Mouse (Mus musculus): ENCODE measurements around the gene F2r. TPM values are rescaled to one million over a fixed set of nuclear protein-coding genes. Genes with fewer than 3 reads are reported as not detected.
A peak's percentile ranks its signal among the peaks of the same experiment; 100 is the strongest.

The F2r gene
- polyA plus RNA-seq, 1 experiment from 2014 or later: 142 TPM

DNA sequence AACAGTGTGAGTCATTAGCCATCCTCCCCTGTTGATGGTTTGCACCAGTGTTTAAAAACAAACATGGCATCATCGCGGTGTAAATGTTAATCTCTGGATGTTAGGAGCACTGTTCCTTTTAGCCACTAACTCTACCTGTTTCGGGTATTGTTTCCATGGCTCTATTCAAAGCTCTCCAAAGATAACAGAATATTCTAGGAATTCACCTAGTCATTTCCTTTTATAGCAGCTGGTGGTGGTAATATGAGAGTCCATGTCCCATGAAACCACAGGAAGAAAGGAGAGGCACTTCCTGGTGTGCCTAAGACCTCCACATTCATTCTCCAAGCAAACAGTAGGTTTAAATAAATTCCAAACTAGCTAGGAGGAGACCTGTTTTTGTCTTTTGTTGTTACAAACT is 4.8 kb upstream of the F2r start:
- no peak overlapping the region for H3K9ac ChIP-seq (ENCODE audit: low read depth, low read length)
- H3K9me3 ChIP-seq (ENCODE audit: control insufficient read depth, low read length): no peaks in the 10 kb centered on the region
- H3K36me3 ChIP-seq (ENCODE audit: control insufficient read depth, insufficient read depth, low read length): no peaks in the 10 kb centered on the region
- ATAC-seq (replicated peaks; ENCODE audit: low FRiP score): no peak
- H3K4me2 ChIP-seq: no peak overlapping the region
- no peaks in the 10 kb centered on the region for H3K27me3 ChIP-seq (replicated peaks; ENCODE audit: control insufficient read depth, insufficient read depth, low read length)
- H3K4me1 ChIP-seq (replicated peaks; ENCODE audit: control insufficient read depth, insufficient read depth, low read length): no peaks in the 10 kb centered on the region
- H3K4me3 ChIP-seq (ENCODE audit: low read depth, low read length): no peak overlapping the region
- WGBS: 76% methylated on average over 3 of the region's 3 CpGs
- no peak for DNase-seq (ENCODE audit: low spot score)
- no peak overlapping the region for H3K27ac ChIP-seq (ENCODE audit: low read depth, low read length)

- 83% methylated on average over 3 of the region's 3 CpGs for WGBS
- H3K27ac ChIP-seq (ENCODE audit: low read depth, low read length): no peak overlapping the region
Observed at GRCm38 (mm10) chr13:95621563-95621962, 3.3 kb upstream of the F2r start.

GRCm38 (mm10) chr13:95618859-95619258 is 572 bp upstream of the F2r start:
- H3K9me3 ChIP-seq (ENCODE audit: control insufficient read depth, low read length): no peaks in the 10 kb centered on the region
- H3K27me3 ChIP-seq (replicated peaks; ENCODE audit: control insufficient read depth, insufficient read depth, low read length): no peaks in the 10 kb centered on the region
- peaks cover 26% of the 10 kb centered on the region for H3K4me1 ChIP-seq (replicated peaks; ENCODE audit: control insufficient read depth, insufficient read depth, low read length)
- H3K4me2 ChIP-seq: peak overlapping the region; percentile 82
- ATAC-seq (replicated peaks; ENCODE audit: low FRiP score) (no peak), DNase-seq (ENCODE audit: low spot score) (no peak)
- peak overlapping the region; percentile 97 for H3K9ac ChIP-seq (ENCODE audit: low read depth, low read length)
- H3K27ac ChIP-seq (ENCODE audit: low read depth, low read length): peak overlapping the region; percentile 88
- peak overlapping the region; percentile 92 for H3K4me3 ChIP-seq (ENCODE audit: low read depth, low read length)
- 9% methylated on average over 13 of the region's 13 CpGs for WGBS
- peaks cover 7% of the 10 kb centered on the region; the same call in 1 of the 2 replicates for H3K36me3 ChIP-seq (ENCODE audit: control insufficient read depth, insufficient read depth, low read length)

More at GRCm38 (mm10) chr13:95621563-95621962, 3.3 kb upstream of the F2r start:
- H3K4me3 ChIP-seq (ENCODE audit: low read depth, low read length): no peak overlapping the region
- no peaks in the 10 kb centered on the region for H3K27me3 ChIP-seq (replicated peaks; ENCODE audit: control insufficient read depth, insufficient read depth, low read length)
- no peaks in the 10 kb centered on the region for H3K9me3 ChIP-seq (ENCODE audit: control insufficient read depth, low read length)
- peaks cover under 1% of the 10 kb centered on the region; the same call in 1 of the 2 replicates for H3K4me1 ChIP-seq (replicated peaks; ENCODE audit: control insufficient read depth, insufficient read depth, low read length)
- DNase-seq (ENCODE audit: low spot score) (no peak), ATAC-seq (replicated peaks; ENCODE audit: low FRiP score) (no peak)
- no peak overlapping the region for H3K4me2 ChIP-seq
- H3K9ac ChIP-seq (ENCODE audit: low read depth, low read length): no peak overlapping the region
- no peaks in the 10 kb centered on the region for H3K36me3 ChIP-seq (ENCODE audit: control insufficient read depth, insufficient read depth, low read length)

- ATAC-seq (replicated peaks; ENCODE audit: low FRiP score): peak; percentile 44
- Histone ChIP-seq H3K4me1 (replicated peaks; ENCODE audit: control insufficient read depth, insufficient read depth, low read length) (peaks cover 32% of the 10 kb centered on the region), H3K9me3 (ENCODE audit: control insufficient read depth, low read length) (no peaks in the 10 kb centered on the region), H3K36me3 (ENCODE audit: control insufficient read depth, insufficient read depth, low read length) (peaks cover 7% of the 10 kb centered on the region; the same call in 1 of the 2 replicates), H3K4me3 (ENCODE audit: low read depth, low read length) (peak overlapping the region; percentile 92), H3K27ac (ENCODE audit: low read depth, low read length) (peak overlapping the region; percentile 88), H3K4me2 (peak overlapping the region; percentile 82), H3K9ac (ENCODE audit: low read depth, low read length) (peak overlapping the region; percentile 97), H3K27me3 (replicated peaks; ENCODE audit: control insufficient read depth, insufficient read depth, low read length) (no peaks in the 10 kb centered on the region)
- 1% methylated on average over 21 of the region's 21 CpGs for WGBS
- no peak for DNase-seq (ENCODE audit: low spot score)
Observed at GRCm38 (mm10) chr13:95617671-95618171, 566 bp downstream of the F2r start.

GRCm38 (mm10) chr13:95617082-95617670 is 1.1 kb downstream of the F2r start:
- ATAC-seq (replicated peaks; ENCODE audit: low FRiP score) (peak; percentile 55), DNase-seq (ENCODE audit: low spot score) (peak; percentile 57)
- WGBS: 6% methylated on average over 17 of the region's 17 CpGs
- Histone ChIP-seq H3K4me3 (ENCODE audit: low read depth, low read length) (peak overlapping the region; percentile 92), H3K9me3 (ENCODE audit: control insufficient read depth, low read length) (no peaks in the 10 kb centered on the region), H3K27me3 (replicated peaks; ENCODE audit: control insufficient read depth, insufficient read depth, low read length) (no peaks in the 10 kb centered on the region), H3K36me3 (ENCODE audit: control insufficient read depth, insufficient read depth, low read length) (peaks cover 9% of the 10 kb centered on the region; the same call in 1 of the 2 replicates), H3K4me1 (replicated peaks; ENCODE audit: control insufficient read depth, insufficient read depth, low read length) (peaks cover 33% of the 10 kb centered on the region), H3K9ac (ENCODE audit: low read depth, low read length) (peak overlapping the region; percentile 97), H3K27ac (ENCODE audit: low read depth, low read length) (peak overlapping the region; percentile 88), H3K4me2 (peak overlapping the region; percentile 82)

DNA sequence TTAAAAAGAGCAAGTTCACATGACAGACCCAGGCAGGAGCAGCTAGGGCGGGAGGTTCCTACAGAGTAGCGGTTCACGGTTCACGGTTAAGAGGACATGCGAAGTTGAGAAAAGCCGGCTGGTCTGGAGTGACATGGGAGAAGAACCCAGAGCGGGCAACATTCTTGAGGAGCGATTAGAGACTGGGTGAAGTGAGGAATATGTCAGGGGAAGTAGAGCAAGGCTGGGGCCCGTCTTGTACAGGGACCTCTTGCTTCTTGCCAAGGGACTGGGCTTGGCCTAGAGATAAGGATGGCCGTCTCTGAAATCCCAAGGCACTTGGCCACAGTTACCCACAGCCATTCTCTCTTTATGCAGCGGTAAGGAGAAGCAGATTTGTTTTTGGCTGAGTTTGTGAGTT is 1.8 kb downstream of the F2r start:
- Histone ChIP-seq H3K4me3 (ENCODE audit: low read depth, low read length) (peak overlapping the region; percentile 92), H3K36me3 (ENCODE audit: control insufficient read depth, insufficient read depth, low read length) (peaks cover 13% of the 10 kb centered on the region; the same call in 1 of the 2 replicates), H3K9me3 (ENCODE audit: control insufficient read depth, low read length) (no peaks in the 10 kb centered on the region), H3K27ac (ENCODE audit: low read depth, low read length) (peak overlapping the region; percentile 88), H3K4me1 (replicated peaks; ENCODE audit: control insufficient read depth, insufficient read depth, low read length) (peaks cover 36% of the 10 kb centered on the region), H3K4me2 (peak overlapping the region; percentile 82), H3K27me3 (replicated peaks; ENCODE audit: control insufficient read depth, insufficient read depth, low read length) (no peaks in the 10 kb centered on the region), H3K9ac (ENCODE audit: low read depth, low read length) (peak overlapping the region; percentile 97)
- ATAC-seq (replicated peaks; ENCODE audit: low FRiP score) (peak; percentile 68), DNase-seq (ENCODE audit: low spot score) (peak; percentile 53)
- 21% methylated on average over 11 of the region's 11 CpGs for WGBS

- peaks cover 15% of the 10 kb centered on the region; the same call in 1 of the 2 replicates for H3K36me3 ChIP-seq (ENCODE audit: control insufficient read depth, insufficient read depth, low read length)
- no peaks in the 10 kb centered on the region for H3K9me3 ChIP-seq (ENCODE audit: control insufficient read depth, low read length)
- peaks cover 52% of the 10 kb centered on the region for H3K4me1 ChIP-seq (replicated peaks; ENCODE audit: control insufficient read depth, insufficient read depth, low read length)
- no peak for ATAC-seq (replicated peaks; ENCODE audit: low FRiP score)
- DNase-seq (ENCODE audit: low spot score): no peak
- H3K27ac ChIP-seq (ENCODE audit: low read depth, low read length): no peak overlapping the region
- peak overlapping the region; percentile 92; the same call in 1 of the 2 replicates for H3K4me3 ChIP-seq (ENCODE audit: low read depth, low read length)
- H3K9ac ChIP-seq (ENCODE audit: low read depth, low read length): peak overlapping the region; percentile 35; the same call in 1 of the 2 replicates
- no peaks in the 10 kb centered on the region for H3K27me3 ChIP-seq (replicated peaks; ENCODE audit: control insufficient read depth, insufficient read depth, low read length)
- WGBS: 55% methylated on average over 6 of the region's 6 CpGs
- H3K4me2 ChIP-seq: peak overlapping the region; percentile 82
Observed at GRCm38 (mm10) chr13:95614757-95615156, 3.5 kb downstream of the F2r start.

GRCm38 (mm10) chr13:95612243-95612642 is 6.0 kb downstream of the F2r start:
- H3K27me3 ChIP-seq (replicated peaks; ENCODE audit: control insufficient read depth, insufficient read depth, low read length): no peaks in the 10 kb centered on the region
- peaks cover 55% of the 10 kb centered on the region for H3K4me1 ChIP-seq (replicated peaks; ENCODE audit: control insufficient read depth, insufficient read depth, low read length)
- no peak overlapping the region for H3K27ac ChIP-seq (ENCODE audit: low read depth, low read length)
- no peaks in the 10 kb centered on the region for H3K9me3 ChIP-seq (ENCODE audit: control insufficient read depth, low read length)
- H3K4me3 ChIP-seq (ENCODE audit: low read depth, low read length): no peak overlapping the region
- no peak for DNase-seq (ENCODE audit: low spot score)
- no peak overlapping the region for H3K9ac ChIP-seq (ENCODE audit: low read depth, low read length)
- 76% methylated on average over 10 of the region's 10 CpGs for WGBS
- ATAC-seq (replicated peaks; ENCODE audit: low FRiP score): no peak
- peaks cover 22% of the 10 kb centered on the region for H3K36me3 ChIP-seq (ENCODE audit: control insufficient read depth, insufficient read depth, low read length)
- no peak overlapping the region; the same call in 1 of the 2 replicates for H3K4me2 ChIP-seq

DNA sequence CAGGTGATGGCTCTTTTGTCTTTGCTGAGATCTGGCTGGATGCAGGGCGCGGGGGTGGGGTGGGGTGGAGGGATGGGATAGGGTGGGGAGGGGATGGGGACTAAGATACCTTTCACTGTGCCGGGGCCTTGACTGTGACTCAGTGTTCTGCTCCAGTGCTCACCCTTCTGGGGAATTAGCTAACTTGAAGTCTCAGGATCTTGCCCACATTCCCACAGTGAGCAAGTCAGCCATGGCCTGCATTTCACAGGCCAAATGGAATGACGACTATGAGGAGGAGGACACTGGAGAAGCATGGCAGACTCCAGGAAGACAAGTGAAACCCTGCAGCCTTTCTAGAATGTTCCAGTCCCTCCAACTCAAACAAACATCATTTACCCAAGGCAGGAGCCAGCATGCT is 6.5 kb downstream of the F2r start:
- Histone ChIP-seq H3K27me3 (replicated peaks; ENCODE audit: control insufficient read depth, insufficient read depth, low read length) (no peaks in the 10 kb centered on the region), H3K4me1 (replicated peaks; ENCODE audit: control insufficient read depth, insufficient read depth, low read length) (peaks cover 55% of the 10 kb centered on the region), H3K27ac (ENCODE audit: low read depth, low read length) (no peak overlapping the region), H3K9me3 (ENCODE audit: control insufficient read depth, low read length) (no peaks in the 10 kb centered on the region), H3K9ac (ENCODE audit: low read depth, low read length) (no peak overlapping the region), H3K4me2 (no peak overlapping the region; the same call in 1 of the 2 replicates), H3K4me3 (ENCODE audit: low read depth, low read length) (no peak overlapping the region), H3K36me3 (ENCODE audit: control insufficient read depth, insufficient read depth, low read length) (peaks cover 22% of the 10 kb centered on the region)
- 86% methylated on average over 4 of the region's 4 CpGs for WGBS
- ATAC-seq (replicated peaks; ENCODE audit: low FRiP score) (no peak), DNase-seq (ENCODE audit: low spot score) (no peak)
